Mouse (Mus musculus) myocyte (in vitro differentiated cells): Measurements from ENCODE around the gene Rnf19b.

Experiments used
- CEBPB ChIP-seq: IDR thresholded peaks from 2 replicates; pipeline ENCODE4 v1.6.1; 2011; ENCODE audit warnings: mild to moderate bottlenecking, moderate library complexity; ENCODE audit not compliant: poor library complexity, insufficient read depth, severe bottlenecking
- E2F4 ChIP-seq: IDR thresholded peaks from one replicate; pipeline ENCODE4 v1.6.1; 2011; ENCODE audit warnings: mild to moderate bottlenecking, control low read depth, moderate library complexity; ENCODE audit not compliant: insufficient read depth
- MAX ChIP-seq: IDR thresholded peaks from one replicate; pipeline ENCODE4 v1.6.1; 2011; ENCODE audit warnings: low read depth, mild to moderate bottlenecking, control low read depth
- MYOD1 ChIP-seq, 3 experiments: IDR thresholded peaks; one replicate each; pipeline ENCODE4 v1.6.1; 2011; ENCODE audit warnings: control low read depth in 2 of 3, low read depth in 2 of 3, mild to moderate bottlenecking in 2 of 3, moderate library complexity in 1 of 3; ENCODE audit not compliant: insufficient read length in 2 of 3, control insufficient read depth in 1 of 3
- MYOG ChIP-seq, 3 experiments: IDR thresholded peaks; one replicate each; pipeline ENCODE4 v1.6.1; 2011; ENCODE audit warnings: control low read depth in 2 of 3, low read depth in 2 of 3, mild to moderate bottlenecking in 2 of 3; ENCODE audit not compliant: insufficient read length in 2 of 3, control insufficient read depth in 1 of 3, insufficient read depth in 1 of 3
- POLR2A ChIP-seq: IDR thresholded peaks from one replicate; pipeline ENCODE4 v1.6.1; 2011; ENCODE audit warnings: low read depth, mild to moderate bottlenecking, control low read depth, moderate library complexity; ENCODE audit not compliant: insufficient read length
- POLR2AphosphoS2 ChIP-seq: IDR thresholded peaks from one replicate; pipeline ENCODE4 v1.6.1; 2011; ENCODE audit warnings: low read depth, control low read depth; ENCODE audit not compliant: insufficient read length
- SRF ChIP-seq: IDR thresholded peaks from one replicate; pipeline ENCODE4 v1.6.1; 2011; ENCODE audit warnings: low read depth; ENCODE audit not compliant: control insufficient read depth, insufficient read length

DNA sequence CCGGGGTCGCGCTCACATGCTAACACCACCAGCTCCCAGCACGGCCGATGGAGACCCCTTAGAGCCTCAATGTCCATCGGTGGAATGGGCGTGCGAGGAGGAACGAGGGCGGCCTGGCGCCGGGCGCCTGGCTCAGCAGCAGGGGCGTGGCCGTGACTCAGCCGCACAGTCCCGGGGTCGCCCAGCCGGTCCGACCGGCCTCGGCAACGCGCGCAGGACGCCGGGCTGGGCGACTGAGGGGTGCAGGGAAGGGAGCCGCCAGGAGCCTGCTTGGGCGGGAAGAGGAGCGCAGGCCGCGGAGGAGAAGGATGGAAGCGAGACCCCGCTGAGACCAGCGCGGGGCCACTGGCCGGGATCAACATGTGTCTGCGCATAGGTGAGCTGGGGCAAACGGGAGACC is 47.3 kb downstream of the Rnf19b start, which contains the start of gene Tmem54:
- TF ChIP-seq POLR2AphosphoS2 (no peak), POLR2A (no peak), E2F4 (no peak), CEBPB (no peak), MYOD1 (IDR thresholded peaks at IDR 0.05; ENCODE audit: control insufficient read depth in 1 of 3, insufficient read length in 2 of 3, low read depth in 2 of 3) (no peak), MYOG (IDR thresholded peaks at IDR 0.05; ENCODE audit: control insufficient read depth in 1 of 3, insufficient read depth in 1 of 3, insufficient read length in 2 of 3, low read depth in 2 of 3) (no peak), MAX (no peak), SRF (no peak)
